Mouse (Mus musculus) kidney, postnatal 25 days (tissue): ENCODE data around the gene Pla2g5.
A peak's percentile ranks its signal among the peaks of the same experiment; 100 is the strongest.

Experiments
- DNase-seq, 2 experiments: peaks; one replicate each; pipeline ENCODE4 v3.0.0; 2021; ENCODE audit warnings: mixed read lengths in 2 of 2

Gene Pla2g5

DNA sequence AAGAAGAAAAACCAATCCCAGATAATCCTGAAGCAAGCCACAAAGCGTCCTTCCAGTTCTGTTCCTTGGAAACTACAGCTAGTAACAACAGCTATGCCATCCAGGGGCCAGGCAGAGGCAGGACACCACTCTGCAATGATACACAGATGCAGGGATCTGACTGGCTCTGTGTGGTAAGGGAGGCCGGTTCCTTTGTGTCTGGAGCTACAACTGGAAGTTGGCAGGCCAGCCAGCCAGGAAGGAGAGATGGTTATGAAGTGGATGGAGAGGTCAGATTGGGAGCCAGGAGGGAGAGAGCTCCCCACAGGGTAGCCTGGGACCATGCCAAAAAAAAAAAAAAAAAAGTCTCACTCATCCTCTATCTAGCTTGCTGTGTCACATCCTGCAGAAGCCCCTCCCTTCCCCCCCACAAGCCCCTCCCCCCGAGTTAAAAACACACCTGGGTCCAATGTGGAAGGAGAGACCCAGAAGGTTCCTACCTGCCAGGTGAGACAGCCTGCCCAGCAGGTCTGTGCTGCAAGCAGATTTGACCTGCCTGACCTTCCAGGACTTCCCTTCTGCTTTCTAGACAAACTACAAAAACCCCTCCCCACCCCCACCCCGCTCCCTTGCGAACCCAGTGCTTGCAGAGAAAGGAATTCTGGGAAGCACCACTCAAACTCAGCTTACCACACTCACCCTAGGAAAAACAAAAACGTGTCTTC lies 66.6 kb downstream of the Pla2g5 start:
- no peak for DNase-seq

- DNase-seq: no peak
These were observed 68.9 kb downstream of the Pla2g5 start for GRCm38 (mm10) chr4:138794344-138794743.

GRCm38 (mm10) chr4:138793276-138793675 lies 70.0 kb downstream of the Pla2g5 start:
- peak; percentile 61 to 72 for DNase-seq

DNA sequence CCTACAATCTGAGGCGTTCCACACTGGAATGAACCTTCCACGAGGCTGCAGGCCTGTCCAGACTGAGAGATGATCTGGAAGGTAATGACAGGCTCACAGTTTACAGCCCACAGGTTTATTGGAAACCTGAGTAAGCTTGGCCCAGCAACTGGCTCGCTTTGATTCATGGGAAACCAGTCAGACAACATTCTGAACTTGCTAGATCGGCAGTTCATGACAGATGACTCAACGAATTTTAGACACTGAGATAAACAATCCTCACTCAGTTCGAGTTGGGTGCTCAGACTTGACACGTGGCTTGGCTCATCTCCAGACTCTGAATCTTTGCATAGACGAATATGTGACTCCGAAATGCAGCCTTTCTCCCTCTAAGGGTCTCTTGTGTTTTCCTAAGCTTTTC lies 70.7 kb downstream of the Pla2g5 start:
- DNase-seq: peak; percentile 51 to 68

DNA sequence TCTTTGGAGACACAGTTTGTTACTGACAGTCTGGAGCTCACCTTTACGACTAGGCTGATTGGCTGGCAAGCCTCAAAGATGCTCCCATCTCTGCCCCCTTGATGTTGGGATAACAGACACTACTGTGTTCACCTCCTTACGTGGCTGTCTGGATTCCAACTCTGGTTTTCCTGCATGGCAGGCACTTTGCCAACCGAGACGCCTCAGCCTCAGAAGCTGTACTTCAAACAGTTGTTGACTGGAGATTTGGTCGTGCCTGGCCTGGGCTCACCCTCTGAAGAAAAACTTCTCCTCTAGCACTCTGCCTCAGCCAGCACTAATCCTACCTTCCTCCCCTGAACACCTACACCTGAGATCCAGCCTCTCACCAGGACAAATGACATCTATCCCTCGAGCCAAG lies 71.8 kb downstream of the Pla2g5 start:
- peak; percentile 38 to 53 for DNase-seq

GRCm38 (mm10) chr4:138788381-138788780 lies 74.9 kb downstream of the Pla2g5 start:
- DNase-seq: no peak

DNA sequence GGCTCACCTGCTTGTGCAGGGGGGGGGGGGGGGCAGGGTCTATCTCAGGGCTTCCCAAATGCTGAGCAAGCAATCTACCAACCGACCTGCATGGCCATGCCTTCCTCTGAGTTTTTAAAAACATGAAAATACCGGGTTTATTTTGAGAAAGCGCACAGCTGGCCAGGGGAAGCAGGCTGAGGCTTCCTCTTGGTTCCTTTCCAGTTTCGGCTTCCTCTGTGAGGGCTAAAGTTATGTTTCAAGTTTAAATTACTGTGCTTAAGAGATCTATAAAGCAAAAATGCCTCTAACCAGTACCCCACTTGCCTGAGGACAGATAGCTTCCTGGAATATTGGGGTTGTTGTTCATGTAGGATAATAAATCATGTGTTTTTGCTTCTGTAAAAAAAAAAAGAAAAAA lies 77.1 kb downstream of the Pla2g5 start:
- peak in 1 of 2 experiments; percentile 49 for DNase-seq

DNA sequence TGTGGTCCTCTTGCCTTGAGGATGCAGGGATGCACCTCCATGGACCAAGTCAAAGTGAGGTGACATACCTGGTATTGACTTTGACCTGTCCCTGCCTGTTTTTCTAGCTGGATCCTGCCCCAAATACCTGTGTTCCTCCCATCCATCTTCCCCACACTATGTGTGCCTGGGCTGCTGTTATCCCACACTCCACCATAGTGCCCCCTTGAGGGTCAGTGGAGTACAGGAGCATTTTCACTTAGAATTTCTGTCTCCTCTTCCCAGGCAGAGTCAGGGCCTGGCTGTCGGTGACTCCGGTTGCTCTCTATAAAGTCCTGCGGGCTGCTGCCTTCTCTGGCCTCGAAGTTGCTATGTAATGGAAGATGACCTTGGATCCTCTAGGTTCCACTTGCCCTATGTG lies 77.6 kb downstream of the Pla2g5 start:
- no peak for DNase-seq

GRCm38 (mm10) chr4:138782098-138782497 lies 81.2 kb downstream of the Pla2g5 start:
- no peak for DNase-seq

GRCm38 (mm10) chr4:138780300-138780699 lies 83.0 kb downstream of the Pla2g5 start:
- no peak for DNase-seq

DNA sequence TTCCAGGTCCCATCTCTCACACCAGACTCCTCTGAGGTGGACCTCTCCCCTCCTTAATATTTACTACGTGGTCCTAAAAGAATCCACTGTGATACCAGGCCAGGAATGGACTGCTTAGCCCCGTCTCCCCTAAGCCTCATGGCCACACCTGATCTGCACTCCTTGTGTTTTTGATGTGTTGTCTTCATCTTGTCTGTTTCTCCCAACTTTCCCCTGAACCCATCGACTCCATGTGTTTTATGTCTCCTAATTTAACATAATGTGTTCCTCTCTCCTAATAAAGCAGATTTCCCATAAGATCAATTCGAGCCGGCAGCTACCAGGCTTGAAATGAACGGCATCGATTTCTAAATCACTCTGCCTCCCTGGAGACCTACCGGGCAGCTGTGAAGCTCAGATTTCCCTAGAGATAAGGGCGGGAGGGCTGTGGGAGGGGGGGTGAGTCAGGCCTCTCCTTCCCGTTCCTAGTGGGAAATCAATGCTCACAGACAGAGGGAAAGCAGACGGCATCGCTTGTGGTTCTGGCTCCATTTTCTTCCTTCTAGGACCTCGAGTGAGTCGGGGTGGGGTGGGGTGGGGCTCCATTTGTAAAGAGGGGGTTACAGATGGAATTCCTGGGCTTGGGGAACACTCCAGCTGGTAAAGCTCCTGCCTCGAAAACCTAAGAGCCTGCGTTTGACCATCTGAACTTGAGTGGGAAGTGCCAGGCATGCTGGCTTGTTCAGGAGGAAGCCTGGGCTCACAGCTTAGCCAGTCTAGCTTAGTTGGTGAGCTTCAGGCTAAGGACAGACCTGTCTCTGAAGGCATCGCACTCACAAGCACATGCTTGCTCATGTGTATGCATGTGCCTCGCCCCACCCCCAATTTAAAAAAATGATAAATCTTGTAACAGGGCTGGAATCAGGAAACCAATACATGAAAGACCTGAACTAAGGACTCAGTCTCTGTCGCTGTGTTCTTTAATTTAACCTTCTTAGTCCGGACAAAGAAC lies 85.6 kb downstream of the Pla2g5 start:
- DNase-seq: no peak

DNA sequence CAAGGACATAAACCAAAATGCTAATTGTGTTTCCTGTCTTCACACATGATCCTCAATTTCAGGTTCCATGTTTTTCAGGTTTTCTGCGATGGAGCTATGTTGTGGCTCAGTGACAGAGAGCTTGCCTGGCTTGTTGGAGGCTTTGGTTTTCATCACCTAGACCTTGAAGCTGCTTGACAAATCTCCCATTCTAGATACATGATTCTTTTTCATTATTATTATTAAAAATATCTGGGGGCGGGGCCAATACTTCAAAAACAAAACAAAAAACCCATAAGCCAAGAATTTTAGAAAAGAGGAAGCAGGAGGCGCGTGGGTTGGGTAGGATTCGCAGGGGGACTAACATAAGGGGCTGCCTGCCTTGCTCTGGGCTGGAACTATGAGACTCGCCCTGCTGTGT lies 87.8 kb downstream of the Pla2g5 start, which contains the start of gene Pla2g2d:
Gene Pla2g2d (plus strand): TSS at position 301 of the 400 bp plus-strand sequence.
- no peak for DNase-seq

DNA sequence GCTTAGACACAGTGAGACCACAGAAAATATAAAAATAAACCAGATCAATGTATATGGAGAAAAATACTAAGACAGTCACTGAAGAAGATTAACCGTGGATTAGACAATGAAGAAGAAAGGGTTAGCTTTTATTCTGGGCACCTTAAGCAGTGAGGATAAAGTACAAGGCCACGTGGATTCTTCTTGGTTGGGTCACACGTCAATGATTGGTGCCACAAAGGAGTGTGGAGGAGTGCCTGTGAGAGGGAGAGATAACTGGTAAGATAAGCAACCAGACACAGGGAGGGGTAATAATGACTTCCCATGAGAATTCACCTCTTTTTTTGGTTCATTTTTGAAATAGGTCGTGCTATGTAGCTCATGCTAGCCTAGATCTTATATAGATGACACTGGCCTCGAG lies 90.9 kb downstream of the Pla2g5 start:
- DNase-seq: no peak

DNA sequence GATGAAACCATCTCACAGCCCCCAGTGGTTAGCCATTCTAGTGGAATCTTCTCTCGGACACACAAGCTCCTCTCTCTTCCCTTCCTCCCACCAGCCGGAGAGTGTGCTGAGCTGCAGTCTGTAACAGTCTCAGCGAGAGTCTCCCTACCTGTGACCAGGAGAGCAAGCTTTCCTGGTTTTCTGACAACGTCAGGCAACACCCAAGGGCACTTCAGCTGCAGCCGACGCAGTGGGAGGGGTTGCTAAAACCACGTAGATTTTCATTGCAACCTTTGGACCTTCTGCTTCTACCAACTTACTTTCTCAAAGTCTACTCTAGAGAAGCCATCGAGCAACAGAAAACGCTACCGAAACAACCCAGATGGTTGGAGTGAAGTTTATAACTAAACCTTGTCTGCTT lies 91.3 kb downstream of the Pla2g5 start:
- DNase-seq: peak in 1 of 2 experiments; percentile 15

- no peak for DNase-seq
These were observed 101.0 kb downstream of the Pla2g5 start for GRCm38 (mm10) chr4:138762266-138762665.

DNA sequence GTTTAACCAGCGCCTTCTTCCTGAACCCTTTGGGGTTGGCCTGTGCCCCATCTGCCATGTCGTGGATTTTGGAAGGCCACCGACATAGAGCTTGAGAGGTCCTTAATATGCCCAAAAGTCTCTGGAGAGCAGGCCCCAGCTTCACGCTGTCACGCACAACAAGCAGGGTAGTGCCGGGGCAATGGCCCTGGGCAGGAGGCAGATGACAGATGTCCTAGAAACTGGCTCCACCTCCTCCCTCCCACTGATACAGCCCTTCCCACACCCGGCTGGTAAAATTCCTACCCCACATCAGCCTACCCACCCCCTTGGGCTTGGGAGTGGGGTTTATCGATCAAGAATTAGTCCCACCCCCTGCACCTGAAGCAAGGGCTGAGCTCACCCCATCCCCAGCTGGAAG lies 105.9 kb downstream of the Pla2g5 start, which contains the start of gene Pla2g2f:
Gene Pla2g2f (minus strand): TSS at position 211 of the 400 bp plus-strand sequence.
- DNase-seq: no peak

DNA sequence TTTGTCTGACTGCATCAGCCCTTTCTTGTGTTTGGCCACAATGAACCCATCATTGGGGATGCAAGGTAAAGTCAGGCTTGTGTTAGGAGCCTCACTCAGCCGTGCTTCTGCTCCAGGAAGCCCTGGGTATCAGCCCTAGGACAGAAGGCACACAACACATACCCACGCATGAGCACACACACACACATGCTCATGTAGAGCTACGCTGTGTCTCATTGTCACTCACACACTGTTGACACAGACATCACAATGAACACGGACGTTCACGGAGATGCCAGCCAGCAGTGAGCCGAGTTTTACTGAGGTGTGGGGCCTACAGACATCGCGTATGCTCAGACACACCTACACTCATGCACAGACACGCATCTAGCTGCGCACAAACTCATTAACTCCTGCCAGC lies 107.3 kb downstream of the Pla2g5 start:
- DNase-seq: no peak

DNA sequence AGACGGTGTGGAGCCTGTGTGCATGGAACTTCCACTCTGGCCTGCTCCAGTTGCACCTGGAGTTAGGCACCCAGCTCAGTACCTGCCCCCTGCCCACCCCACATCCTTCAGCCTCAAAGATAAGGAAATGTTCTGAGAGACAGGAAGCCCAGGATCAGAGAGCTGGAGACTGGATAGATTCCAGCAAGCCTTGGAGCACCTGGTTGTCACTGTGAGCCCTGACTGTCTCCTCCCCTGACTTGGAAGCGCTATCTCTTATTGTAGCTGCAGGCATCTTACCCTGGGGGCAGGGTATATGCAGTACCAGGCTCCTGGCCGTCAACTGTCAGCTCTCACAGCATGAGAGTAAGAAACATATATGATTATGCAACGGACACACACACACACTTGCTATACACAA lies 107.8 kb downstream of the Pla2g5 start:
- no peak for DNase-seq

- no peak for DNase-seq
These were observed 108.8 kb downstream of the Pla2g5 start for GRCm38 (mm10) chr4:138754432-138754831.

DNA sequence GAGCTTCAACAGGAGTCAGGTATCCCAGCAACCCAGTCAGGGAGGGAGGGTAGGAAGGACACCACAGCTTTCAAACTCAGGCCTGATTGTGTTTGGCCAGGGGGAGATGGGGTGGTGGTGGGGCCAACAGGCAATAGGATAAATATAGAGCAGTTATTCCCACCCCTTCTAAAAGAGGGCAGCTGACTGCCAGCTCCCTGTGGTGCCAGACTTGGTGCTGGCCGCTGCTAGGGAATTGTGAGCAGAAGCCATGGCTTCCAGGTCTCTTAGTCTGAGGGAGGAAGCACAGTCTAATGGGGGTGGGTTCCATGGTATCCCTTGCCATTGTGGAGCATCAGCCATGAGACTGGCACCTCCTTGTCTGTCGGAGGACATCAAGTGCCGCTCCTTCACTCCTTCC lies 109.7 kb downstream of the Pla2g5 start:
- DNase-seq: no peak

- DNase-seq: no peak
These were observed 110.7 kb downstream of the Pla2g5 start for GRCm38 (mm10) chr4:138752603-138753002.
